Mouse (Mus musculus): ENCODE measurements at regions not wholly inside any gene's neighbourhood (a gene's known extent, or its start where the extent isn't known, plus 50 kb on each side); places are given as distances from the start of the nearest gene placed in this dataset.
"Not testable (repeated sequence)": the region's sequence is repeated elsewhere in the genome, so short reads cannot be mapped to it uniquely, and the experiment has no call there.

DNA sequence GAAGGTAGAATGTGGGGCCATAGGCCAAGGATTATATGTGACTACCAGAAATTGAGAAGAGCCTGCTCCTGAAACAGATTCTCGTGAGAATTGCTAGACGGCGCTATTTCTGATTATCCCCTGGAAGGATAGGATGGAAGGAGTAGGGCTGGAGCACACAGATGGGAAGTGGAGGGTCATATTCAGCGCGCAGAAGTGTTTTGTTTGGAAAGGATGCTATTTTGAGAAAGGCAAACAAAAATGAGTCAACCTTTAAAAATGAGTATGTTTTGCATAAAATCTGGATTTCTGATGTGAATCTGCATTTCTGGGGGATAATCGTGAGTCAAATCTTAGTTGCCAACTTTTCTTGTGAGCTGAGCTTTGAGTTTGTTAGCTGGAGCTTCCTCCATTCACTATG lies 58.1 kb upstream of the Fshb start:
- no peaks in the 10 kb centered on the region for H3K9me3 ChIP-seq (replicated peaks)
- no peak for ATAC-seq (ENCODE audit: low FRiP score)
- no peaks in the 10 kb centered on the region for H3K36me3 ChIP-seq
- H3K27ac ChIP-seq (replicated peaks), result no peak overlapping the region
- no peak overlapping the region for H3K9ac ChIP-seq (replicated peaks)
- H3K4me1 ChIP-seq, result no peaks in the 10 kb centered on the region
- H3K4me3 ChIP-seq (replicated peaks), result no peak overlapping the region
- no peaks in the 10 kb centered on the region for H3K27me3 ChIP-seq (replicated peaks)
- WGBS, result 95% methylated on average over 6 of the region's 6 CpGs
- H3K4me2 ChIP-seq, result no peak overlapping the region

- Histone ChIP-seq H3K4me3 (replicated peaks) (no peak overlapping the region), H3K36me3 (no peaks in the 10 kb centered on the region), H3K4me1 (no peaks in the 10 kb centered on the region), H3K4me2 (no peak overlapping the region), H3K27ac (replicated peaks) (no peak overlapping the region), H3K9ac (replicated peaks) (no peak overlapping the region), H3K27me3 (replicated peaks) (no peaks in the 10 kb centered on the region), H3K9me3 (replicated peaks) (no peaks in the 10 kb centered on the region)
- WGBS, result 94% methylated on average over 9 of the region's 9 CpGs
- ATAC-seq (ENCODE audit: low FRiP score), result no peak
These were observed 59.4 kb upstream of the Fshb start for GRCm38 (mm10) chr2:107118711-107119474.

- H3K36me3 ChIP-seq, result no peaks in the 10 kb centered on the region
- H3K27ac ChIP-seq (replicated peaks), result no peak overlapping the region
- no peaks in the 10 kb centered on the region for H3K4me1 ChIP-seq
- no peak overlapping the region for H3K9ac ChIP-seq (replicated peaks)
- no peaks in the 10 kb centered on the region for H3K27me3 ChIP-seq (replicated peaks)
- no peak overlapping the region for H3K4me3 ChIP-seq (replicated peaks)
- no peaks in the 10 kb centered on the region for H3K9me3 ChIP-seq (replicated peaks)
- no peak overlapping the region for H3K4me2 ChIP-seq
- ATAC-seq (ENCODE audit: low FRiP score), result no peak
- 90% methylated on average over 1 of the region's 1 CpGs for WGBS
These were observed 60.2 kb upstream of the Fshb start for GRCm38 (mm10) chr2:107119697-107120096.

GRCm38 (mm10) chr2:107133186-107133585 lies 73.7 kb upstream of the Fshb start:
- no peaks in the 10 kb centered on the region for H3K27me3 ChIP-seq (replicated peaks)
- no peak overlapping the region for H3K4me2 ChIP-seq
- ATAC-seq (ENCODE audit: low FRiP score), result no peak
- no peaks in the 10 kb centered on the region for H3K36me3 ChIP-seq
- H3K27ac ChIP-seq (replicated peaks), result no peak overlapping the region
- H3K9ac ChIP-seq (replicated peaks), result no peak overlapping the region
- H3K4me3 ChIP-seq (replicated peaks), result no peak overlapping the region
- H3K9me3 ChIP-seq (replicated peaks), result no peaks in the 10 kb centered on the region
- H3K4me1 ChIP-seq, result no peaks in the 10 kb centered on the region

DNA sequence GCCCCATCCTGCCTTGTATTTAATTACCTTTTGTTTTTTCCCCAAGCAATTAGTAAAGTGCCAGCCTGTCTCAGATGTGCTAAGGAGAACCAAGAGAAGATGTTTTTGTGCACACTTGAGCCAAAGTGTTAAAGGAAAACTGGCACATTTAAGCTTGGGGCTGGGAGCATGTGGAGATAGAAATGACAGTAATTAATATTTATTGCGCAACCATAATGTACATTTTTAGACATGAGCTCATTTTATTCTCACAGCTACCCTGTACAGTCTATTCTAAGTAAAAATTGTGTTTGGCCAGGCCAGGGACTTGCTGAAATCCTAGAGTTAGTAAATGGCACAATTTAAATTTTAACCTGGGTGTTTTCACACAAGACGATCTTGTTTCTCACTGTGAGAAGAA lies 89.9 kb upstream of the Fshb start:
- ATAC-seq (ENCODE audit: low FRiP score), result no peak
- Histone ChIP-seq H3K27ac (replicated peaks) (no peak overlapping the region), H3K4me2 (no peak overlapping the region), H3K4me1 (no peaks in the 10 kb centered on the region), H3K36me3 (no peaks in the 10 kb centered on the region), H3K9me3 (replicated peaks) (no peaks in the 10 kb centered on the region), H3K27me3 (replicated peaks) (no peaks in the 10 kb centered on the region), H3K4me3 (replicated peaks) (no peak overlapping the region), H3K9ac (replicated peaks) (no peak overlapping the region)
- WGBS, result 90% methylated on average over 2 of the region's 2 CpGs

DNA sequence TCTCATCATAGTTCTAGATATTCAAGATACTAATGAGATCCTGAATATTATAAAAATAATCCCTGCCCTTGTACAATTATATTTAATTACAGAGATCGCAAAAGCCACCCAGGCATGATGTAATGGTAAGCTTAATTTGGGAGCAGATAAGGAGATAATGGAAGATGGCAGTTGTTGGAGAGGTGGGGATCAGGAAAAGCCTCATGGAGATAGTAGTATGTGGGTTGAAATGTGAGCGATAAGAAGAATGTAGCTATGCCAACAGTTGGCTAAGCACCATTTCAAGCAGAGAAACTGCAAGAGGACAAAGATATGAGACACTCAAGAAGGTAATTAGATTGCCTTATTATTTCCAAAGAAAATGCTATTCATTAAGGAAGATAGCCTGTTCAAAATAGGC lies 90.4 kb upstream of the Fshb start:
- no peak overlapping the region for H3K9ac ChIP-seq (replicated peaks)
- H3K4me3 ChIP-seq (replicated peaks), result no peak overlapping the region
- H3K36me3 ChIP-seq, result no peaks in the 10 kb centered on the region
- no peak overlapping the region for H3K27ac ChIP-seq (replicated peaks)
- ATAC-seq (ENCODE audit: low FRiP score), result no peak
- no peaks in the 10 kb centered on the region for H3K9me3 ChIP-seq (replicated peaks)
- 84% methylated on average over 2 of the region's 2 CpGs for WGBS
- no peaks in the 10 kb centered on the region for H3K4me1 ChIP-seq
- no peaks in the 10 kb centered on the region for H3K27me3 ChIP-seq (replicated peaks)
- no peak overlapping the region for H3K4me2 ChIP-seq

DNA sequence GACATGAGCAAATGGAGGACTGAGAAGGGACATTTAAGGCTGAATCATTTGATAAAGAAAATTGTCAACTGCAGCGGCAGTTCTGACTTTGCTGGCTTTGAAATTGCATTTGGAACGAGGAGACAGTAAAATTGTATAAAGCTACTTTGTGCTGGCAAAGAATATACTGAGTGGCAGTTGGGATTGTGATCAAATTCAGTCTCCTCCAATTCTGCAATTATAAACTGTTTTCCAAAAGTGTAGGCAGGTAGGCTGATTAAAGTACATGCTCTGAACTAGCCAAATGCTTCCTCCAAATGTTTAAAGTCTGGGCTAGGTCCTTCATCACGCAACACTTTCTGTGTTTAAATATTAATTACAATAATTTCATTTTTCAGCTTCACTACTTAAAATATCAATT lies 90.9 kb upstream of the Fshb start:
- WGBS, result 81% methylated on average over 3 of the region's 3 CpGs

DNA sequence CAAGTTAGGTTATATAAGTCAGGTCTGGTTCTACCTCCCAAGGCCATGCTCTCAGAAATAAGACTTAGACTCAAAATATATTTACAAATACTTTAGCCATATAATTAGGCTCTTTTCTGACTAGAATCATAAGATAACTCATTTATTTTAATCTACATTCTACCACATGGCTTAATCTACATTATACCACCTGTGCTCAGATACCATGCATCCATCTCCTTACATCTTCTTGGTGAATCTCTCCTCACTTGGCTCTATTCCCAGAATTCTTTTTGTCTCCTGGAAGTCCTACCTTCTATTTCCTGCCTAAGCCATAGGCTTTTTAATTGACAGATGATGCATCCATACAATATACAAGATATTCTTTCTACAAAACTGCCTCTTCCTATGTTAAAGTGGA lies 92.4 kb upstream of the Fshb start:
- no peak overlapping the region for H3K4me3 ChIP-seq (replicated peaks)
- H3K27ac ChIP-seq (replicated peaks), result no peak overlapping the region
- H3K27me3 ChIP-seq (replicated peaks), result no peaks in the 10 kb centered on the region
- no peak overlapping the region for H3K9ac ChIP-seq (replicated peaks)
- no peaks in the 10 kb centered on the region for H3K9me3 ChIP-seq (replicated peaks)
- no peak overlapping the region for H3K4me2 ChIP-seq
- no peak for ATAC-seq (ENCODE audit: low FRiP score)
- no peaks in the 10 kb centered on the region for H3K36me3 ChIP-seq
- H3K4me1 ChIP-seq, result no peaks in the 10 kb centered on the region

More for the DNA sequence above, 90.9 kb upstream of the Fshb start:
- Histone ChIP-seq H3K27me3 (replicated peaks) (no peaks in the 10 kb centered on the region), H3K9ac (replicated peaks) (no peak overlapping the region), H3K9me3 (replicated peaks) (no peaks in the 10 kb centered on the region), H3K4me1 (no peaks in the 10 kb centered on the region), H3K4me2 (no peak overlapping the region), H3K36me3 (no peaks in the 10 kb centered on the region), H3K4me3 (replicated peaks) (no peak overlapping the region), H3K27ac (replicated peaks) (no peak overlapping the region)
- no peak for ATAC-seq (ENCODE audit: low FRiP score)

DNA sequence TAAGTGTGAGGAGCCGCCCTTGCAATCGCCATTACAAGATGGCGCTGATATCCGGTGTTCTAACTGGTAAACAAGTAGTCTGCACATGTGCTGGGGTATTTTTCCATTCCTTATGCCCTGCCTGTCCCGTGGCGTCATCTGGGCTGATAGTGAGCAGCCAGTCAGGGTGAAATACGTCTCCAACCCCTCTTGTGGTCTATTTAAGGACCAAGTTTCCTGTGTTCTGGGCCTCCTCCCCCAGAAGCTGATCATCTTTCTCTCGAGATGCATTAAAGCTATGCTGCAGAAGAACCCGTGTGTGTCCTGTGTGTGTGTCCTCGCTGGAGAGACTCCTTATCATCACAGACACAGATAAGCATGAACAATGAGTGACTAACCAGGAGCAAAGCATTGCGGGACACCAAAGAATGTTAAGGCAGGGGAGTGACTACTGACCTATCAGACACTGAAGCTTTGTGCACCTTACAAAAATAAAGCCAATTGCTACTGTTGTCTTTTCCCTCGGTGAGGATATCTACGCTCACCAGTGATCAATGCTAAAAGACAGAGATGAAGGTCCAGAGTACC lies 99.5 kb upstream of the Fshb start:
- H3K27ac ChIP-seq (replicated peaks); H3K4me3 ChIP-seq (replicated peaks); H3K4me1 ChIP-seq; H3K9me3 ChIP-seq (replicated peaks); H3K27me3 ChIP-seq (replicated peaks); H3K4me2 ChIP-seq; ATAC-seq (ENCODE audit: low FRiP score); H3K9ac ChIP-seq (replicated peaks); H3K36me3 ChIP-seq: not testable (repeated sequence)
- 96% methylated on average over 10 of the region's 13 CpGs for WGBS

GRCm38 (mm10) chr2:107175721-107176120 lies 114.7 kb upstream of the Kcna4 start:
- Histone ChIP-seq H3K9me3 (replicated peaks) (no peaks in the 10 kb centered on the region), H3K9ac (replicated peaks) (no peak overlapping the region), H3K4me1 (no peaks in the 10 kb centered on the region), H3K4me2 (no peak overlapping the region), H3K27ac (replicated peaks) (no peak overlapping the region), H3K4me3 (replicated peaks) (no peak overlapping the region), H3K27me3 (replicated peaks) (no peaks in the 10 kb centered on the region), H3K36me3 (no peaks in the 10 kb centered on the region)
- ATAC-seq (ENCODE audit: low FRiP score), result no peak
- 57% methylated on average over 4 of the region's 4 CpGs for WGBS

- no peak overlapping the region for H3K4me2 ChIP-seq
- H3K9me3 ChIP-seq (replicated peaks), result no peaks in the 10 kb centered on the region
- no peak overlapping the region for H3K27ac ChIP-seq (replicated peaks)
- H3K4me3 ChIP-seq (replicated peaks), result no peak overlapping the region
- ATAC-seq (ENCODE audit: low FRiP score), result no peak
- H3K4me1 ChIP-seq, result no peaks in the 10 kb centered on the region
- WGBS, result 89% methylated on average over 6 of the region's 6 CpGs
- no peaks in the 10 kb centered on the region for H3K36me3 ChIP-seq
- no peak overlapping the region for H3K9ac ChIP-seq (replicated peaks)
- H3K27me3 ChIP-seq (replicated peaks), result no peaks in the 10 kb centered on the region
These were observed 107.4 kb upstream of the Kcna4 start for GRCm38 (mm10) chr2:107183066-107183465.

DNA sequence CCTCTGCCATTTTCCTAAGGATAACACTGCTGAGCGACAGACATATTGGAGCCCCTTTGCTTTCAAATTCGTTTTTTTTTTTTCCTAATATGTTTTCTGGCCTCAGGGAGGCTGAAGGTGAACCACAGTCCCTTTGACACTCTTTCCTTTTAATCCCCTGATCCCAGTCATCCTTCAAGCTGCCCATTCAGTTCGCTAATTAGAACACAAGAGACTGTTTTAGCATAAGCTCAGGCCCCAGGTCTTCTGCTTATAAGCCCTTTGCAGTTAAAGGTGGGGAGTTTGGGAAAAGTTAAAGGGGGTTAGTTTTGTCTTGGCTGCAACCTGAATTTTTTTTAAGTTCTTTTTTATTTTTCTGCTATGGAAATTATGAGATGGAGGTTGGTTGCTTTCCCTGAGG lies 105.6 kb upstream of the Kcna4 start:
- Histone ChIP-seq H3K36me3 (no peaks in the 10 kb centered on the region), H3K27ac (replicated peaks) (no peak overlapping the region), H3K9ac (replicated peaks) (no peak overlapping the region), H3K9me3 (replicated peaks) (no peaks in the 10 kb centered on the region), H3K4me3 (replicated peaks) (no peak overlapping the region), H3K4me2 (no peak overlapping the region), H3K4me1 (no peaks in the 10 kb centered on the region), H3K27me3 (replicated peaks) (no peaks in the 10 kb centered on the region)
- 60% methylated on average over 3 of the region's 3 CpGs for whole genome bisulfite sequencing
- ATAC-seq (ENCODE audit: low FRiP score), result no peak

Measured in neural tube, embryonic 15.5 days (tissue).